Mouse (Mus musculus): Measurements from ENCODE around the gene Grwd1. TPM values are rescaled to one million over a fixed set of nuclear protein-coding genes. Genes with fewer than 3 reads are reported as not detected.

Gene Grwd1
- polyA plus RNA-seq, 1 experiment from 2014 or later, result 62.7 TPM

DNA sequence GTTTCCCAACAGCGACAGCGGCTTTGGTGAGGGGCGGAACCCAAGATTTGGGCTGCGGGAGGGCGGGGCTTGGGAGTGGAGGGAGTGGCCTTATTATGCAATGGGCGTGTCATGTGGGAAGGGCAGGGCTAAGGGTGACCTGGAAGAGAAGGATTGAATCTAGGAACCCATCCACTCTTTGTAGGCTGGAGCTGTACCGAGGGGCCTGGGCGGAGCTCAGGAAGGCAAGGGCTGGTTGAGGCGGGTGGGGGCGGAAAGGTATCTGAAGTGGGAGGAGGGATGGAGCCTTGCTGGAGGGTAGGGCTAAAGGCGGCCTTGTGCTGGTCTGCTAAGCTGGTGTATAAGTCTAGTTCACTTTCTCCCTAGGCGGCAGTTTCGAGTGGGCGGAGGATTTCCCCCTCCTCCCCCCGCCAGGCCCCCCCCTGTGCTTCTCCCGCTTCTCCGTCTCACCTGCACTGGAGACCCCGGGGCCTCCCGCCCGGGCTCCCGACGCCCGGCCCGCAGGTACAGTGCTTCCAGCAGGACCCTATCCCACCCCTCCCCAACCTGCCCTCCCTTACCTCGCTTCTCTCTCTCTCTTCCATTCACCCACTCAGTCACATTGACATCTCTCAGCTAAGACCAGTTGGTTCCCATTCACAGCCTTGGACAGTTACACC is 30.1 kb downstream of the Grwd1 start:
- no peaks in the 10 kb centered on the region for H3K9me3 ChIP-seq (ENCODE audit: control insufficient read depth, low read depth, low read length)
- 0 out of 2 replicates have a peak overlapping the region, but pooled peaks have one; percentile 21 for H3K27ac ChIP-seq (ENCODE audit: low read length)
- peak overlapping the region; percentile 41 for H3K4me2 ChIP-seq (replicated peaks; ENCODE audit: low read depth, low read length)
- ATAC-seq (ENCODE audit: insufficient number of reproducible peaks, insufficient read depth, low FRiP score, low read depth), result peak; percentile 62; the same call in 1 of the 2 replicates
- 19% methylated on average over 22 of the region's 25 CpGs for WGBS
- H3K27me3 ChIP-seq (ENCODE audit: control insufficient read depth, insufficient read depth, low read length), result peaks cover 8% of the 10 kb centered on the region; the same call in 1 of the 2 replicates
- peak overlapping the region; percentile 11; the same call in 1 of the 2 replicates for H3K4me3 ChIP-seq (ENCODE audit: low read depth, low read length)
- no peak overlapping the region for H3K9ac ChIP-seq (replicated peaks; ENCODE audit: low read depth, low read length)
- H3K4me1 ChIP-seq (ENCODE audit: control insufficient read depth, insufficient read depth, low read length), result peaks cover 16% of the 10 kb centered on the region; the same call in 1 of the 2 replicates
- no peaks in the 10 kb centered on the region for H3K36me3 ChIP-seq (ENCODE audit: control insufficient read depth, insufficient read depth, low read length)

DNA sequence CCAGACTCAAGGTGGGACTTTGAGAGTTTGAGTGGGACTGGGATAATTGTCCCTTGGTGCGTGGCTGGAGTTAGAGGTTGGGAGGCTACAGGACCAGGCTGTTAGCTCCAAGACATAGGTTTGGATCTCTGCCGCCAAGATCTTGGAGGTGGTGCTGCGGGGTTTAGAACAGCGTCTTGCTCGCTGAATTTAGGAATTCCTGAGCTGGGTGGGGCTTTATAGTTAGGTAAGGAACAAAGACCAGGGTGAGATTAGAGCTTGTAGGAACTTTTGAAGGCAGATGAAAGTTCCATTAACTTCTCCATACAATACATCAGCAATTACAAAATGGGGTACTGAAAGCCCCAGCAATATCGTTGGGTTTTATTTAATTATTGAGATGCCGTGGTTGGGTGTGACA is 30.7 kb downstream of the Grwd1 start:
- H3K4me2 ChIP-seq (replicated peaks; ENCODE audit: low read depth, low read length), result peak overlapping the region; percentile 41
- no peak overlapping the region for H3K9ac ChIP-seq (replicated peaks; ENCODE audit: low read depth, low read length)
- no peaks in the 10 kb centered on the region for H3K36me3 ChIP-seq (ENCODE audit: control insufficient read depth, insufficient read depth, low read length)
- WGBS, result 40% methylated on average over 7 of the region's 7 CpGs
- H3K27ac ChIP-seq (ENCODE audit: low read length), result no peak overlapping the region
- 0 out of 2 replicates have a peak overlapping the region, but pooled peaks have one; percentile 11 for H3K4me3 ChIP-seq (ENCODE audit: low read depth, low read length)
- H3K4me1 ChIP-seq (ENCODE audit: control insufficient read depth, insufficient read depth, low read length), result peaks cover 16% of the 10 kb centered on the region; the same call in 1 of the 2 replicates
- no peak for ATAC-seq (ENCODE audit: insufficient number of reproducible peaks, insufficient read depth, low FRiP score, low read depth)
- no peaks in the 10 kb centered on the region for H3K9me3 ChIP-seq (ENCODE audit: control insufficient read depth, low read depth, low read length)
- peaks cover 8% of the 10 kb centered on the region; the same call in 1 of the 2 replicates for H3K27me3 ChIP-seq (ENCODE audit: control insufficient read depth, insufficient read depth, low read length)

DNA sequence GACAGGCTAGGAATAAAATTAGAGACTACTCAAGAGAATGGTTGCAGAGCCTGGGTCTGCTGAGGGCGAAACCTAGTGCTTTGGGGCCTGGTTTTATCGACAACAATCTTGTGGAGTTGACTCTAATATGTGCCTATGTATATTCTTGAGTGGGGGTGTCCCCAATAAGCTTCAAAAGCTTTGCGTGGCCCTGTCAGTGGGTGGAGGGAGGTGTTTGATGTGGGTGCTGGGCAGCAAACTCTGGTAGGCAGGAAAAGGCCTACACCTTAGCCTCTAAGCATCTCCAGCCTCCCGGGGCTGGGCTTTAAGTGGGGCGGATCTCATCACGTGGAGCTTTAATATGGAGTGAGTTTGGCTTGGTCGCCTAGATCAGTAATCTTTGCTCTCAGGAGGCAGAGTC is 31.8 kb downstream of the Grwd1 start:
- Histone ChIP-seq H3K9ac (replicated peaks; ENCODE audit: low read depth, low read length) (no peak overlapping the region), H3K4me2 (replicated peaks; ENCODE audit: low read depth, low read length) (peak overlapping the region; percentile 73), H3K27me3 (ENCODE audit: control insufficient read depth, insufficient read depth, low read length) (peaks cover 8% of the 10 kb centered on the region; the same call in 1 of the 2 replicates), H3K36me3 (ENCODE audit: control insufficient read depth, insufficient read depth, low read length) (no peaks in the 10 kb centered on the region), H3K4me1 (ENCODE audit: control insufficient read depth, insufficient read depth, low read length) (peaks cover 16% of the 10 kb centered on the region; the same call in 1 of the 2 replicates), H3K4me3 (ENCODE audit: low read depth, low read length) (peak overlapping the region; percentile 40), H3K9me3 (ENCODE audit: control insufficient read depth, low read depth, low read length) (no peaks in the 10 kb centered on the region), H3K27ac (ENCODE audit: low read length) (no peak overlapping the region)
- WGBS, result 59% methylated on average over 7 of the region's 7 CpGs
- no peak for ATAC-seq (ENCODE audit: insufficient number of reproducible peaks, insufficient read depth, low FRiP score, low read depth)

DNA sequence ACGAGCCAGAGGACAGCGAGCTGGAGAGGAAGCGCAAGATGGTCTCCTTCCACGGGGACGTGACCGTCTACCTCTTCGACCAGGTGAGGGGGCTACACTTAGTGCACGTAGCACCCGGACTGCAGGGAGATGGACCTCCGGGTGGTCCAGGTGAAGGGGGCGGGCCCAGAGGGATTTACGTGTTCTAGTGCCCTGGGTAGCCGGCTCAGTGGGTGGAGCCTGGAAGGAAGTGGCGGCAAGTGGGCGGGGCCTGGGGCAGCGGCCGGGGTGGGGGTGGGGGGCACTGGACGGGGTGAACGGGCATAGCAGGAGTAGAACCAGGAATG is 32.3 kb downstream of the Grwd1 start:
- WGBS, result 2% methylated on average over 19 of the region's 19 CpGs
- Histone ChIP-seq H3K36me3 (ENCODE audit: control insufficient read depth, insufficient read depth, low read length) (no peaks in the 10 kb centered on the region), H3K4me3 (ENCODE audit: low read depth, low read length) (peak overlapping the region; percentile 40), H3K9me3 (ENCODE audit: control insufficient read depth, low read depth, low read length) (no peaks in the 10 kb centered on the region), H3K27me3 (ENCODE audit: control insufficient read depth, insufficient read depth, low read length) (peaks cover 8% of the 10 kb centered on the region; the same call in 1 of the 2 replicates), H3K27ac (ENCODE audit: low read length) (no peak overlapping the region), H3K4me2 (replicated peaks; ENCODE audit: low read depth, low read length) (peak overlapping the region; percentile 73), H3K9ac (replicated peaks; ENCODE audit: low read depth, low read length) (peak overlapping the region; percentile 28; the same call in 1 of the 2 replicates), H3K4me1 (ENCODE audit: control insufficient read depth, insufficient read depth, low read length) (peaks cover 16% of the 10 kb centered on the region; the same call in 1 of the 2 replicates)
- no peak for ATAC-seq (ENCODE audit: insufficient number of reproducible peaks, insufficient read depth, low FRiP score, low read depth)

DNA sequence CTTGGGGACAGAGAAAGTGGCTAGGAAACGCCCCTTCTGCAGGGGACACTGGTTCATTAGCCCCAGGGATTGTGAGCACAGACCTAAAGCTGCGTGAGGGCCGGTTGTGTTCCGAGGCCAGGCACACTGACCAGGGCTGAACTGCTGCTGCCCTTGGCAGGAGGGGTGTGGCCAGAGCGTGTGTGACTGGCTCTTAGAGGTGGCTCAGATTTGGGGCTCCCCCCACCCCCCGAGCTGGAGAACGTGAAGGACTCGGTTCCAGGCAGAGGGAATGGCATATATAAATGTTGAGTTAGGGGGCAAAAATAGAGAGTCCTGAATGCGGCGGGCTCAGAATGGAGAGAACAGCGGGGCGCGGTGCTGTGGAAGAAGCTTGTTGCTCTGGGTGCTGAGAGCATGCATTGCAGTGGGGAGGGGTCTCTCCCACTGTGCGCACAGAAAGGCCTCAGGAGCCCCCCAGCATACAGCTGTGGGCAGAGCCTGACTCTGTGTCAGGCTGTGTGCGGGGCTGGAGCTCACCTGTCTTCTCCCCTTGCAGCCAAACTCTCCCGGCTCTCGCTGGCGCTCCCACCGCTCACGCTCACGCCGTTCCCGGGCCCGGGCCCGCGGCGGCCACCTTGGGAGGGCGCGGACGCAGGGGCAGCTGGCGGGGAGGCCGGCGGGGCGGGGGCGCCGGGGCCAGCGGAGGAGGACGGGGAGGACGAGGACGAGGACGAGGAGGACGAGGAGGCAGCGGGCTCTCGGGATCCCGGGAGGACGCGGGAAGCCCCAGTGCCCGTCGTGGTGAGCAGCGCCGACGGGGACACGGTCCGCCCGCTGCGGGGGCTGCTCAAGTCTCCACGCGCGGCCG is 32.9 kb downstream of the Grwd1 start:
- ATAC-seq (ENCODE audit: insufficient number of reproducible peaks, insufficient read depth, low FRiP score, low read depth), result no peak
- 2% methylated on average over 59 of the region's 60 CpGs for WGBS
- H3K27me3 ChIP-seq (ENCODE audit: control insufficient read depth, insufficient read depth, low read length), result peaks cover 8% of the 10 kb centered on the region; the same call in 1 of the 2 replicates
- peak overlapping the region; percentile 73 for H3K4me2 ChIP-seq (replicated peaks; ENCODE audit: low read depth, low read length)
- no peak overlapping the region for H3K27ac ChIP-seq (ENCODE audit: low read length)
- peak overlapping the region; percentile 40 for H3K4me3 ChIP-seq (ENCODE audit: low read depth, low read length)
- no peaks in the 10 kb centered on the region for H3K9me3 ChIP-seq (ENCODE audit: control insufficient read depth, low read depth, low read length)
- peaks cover 16% of the 10 kb centered on the region; the same call in 1 of the 2 replicates for H3K4me1 ChIP-seq (ENCODE audit: control insufficient read depth, insufficient read depth, low read length)
- H3K36me3 ChIP-seq (ENCODE audit: control insufficient read depth, insufficient read depth, low read length), result no peaks in the 10 kb centered on the region; the same call in 1 of the 2 replicates
- peak overlapping the region; percentile 28; the same call in 1 of the 2 replicates for H3K9ac ChIP-seq (replicated peaks; ENCODE audit: low read depth, low read length)

DNA sequence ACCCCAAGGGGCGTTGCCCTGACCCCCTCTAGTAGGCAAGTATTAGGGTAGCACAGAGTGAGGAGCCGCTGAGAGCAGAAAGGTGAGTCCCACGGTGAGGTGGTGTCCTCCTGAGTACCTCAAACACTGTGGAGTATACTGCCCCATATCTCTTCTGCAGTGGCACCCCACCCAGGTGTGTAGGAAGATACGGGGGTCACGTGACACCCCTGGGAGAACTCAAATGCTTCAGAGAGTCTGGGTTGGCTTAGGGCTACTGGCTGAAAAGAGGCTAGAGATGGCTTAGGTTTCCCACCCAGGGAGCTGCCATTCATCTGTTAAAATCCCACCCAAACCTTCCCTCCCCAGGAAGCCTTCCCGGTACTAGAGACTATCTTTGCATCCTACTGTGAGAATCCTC is 33.8 kb downstream of the Grwd1 start:
- Histone ChIP-seq H3K9ac (replicated peaks; ENCODE audit: low read depth, low read length) (no peak overlapping the region), H3K4me2 (replicated peaks; ENCODE audit: low read depth, low read length) (0 out of 2 replicates have a peak overlapping the region, but pooled peaks have one; percentile 73), H3K4me3 (ENCODE audit: low read depth, low read length) (no peak overlapping the region), H3K27me3 (ENCODE audit: control insufficient read depth, insufficient read depth, low read length) (peaks cover 8% of the 10 kb centered on the region; the same call in 1 of the 2 replicates), H3K9me3 (ENCODE audit: control insufficient read depth, low read depth, low read length) (no peaks in the 10 kb centered on the region), H3K4me1 (ENCODE audit: control insufficient read depth, insufficient read depth, low read length) (peaks cover 16% of the 10 kb centered on the region; the same call in 1 of the 2 replicates), H3K27ac (ENCODE audit: low read length) (no peak overlapping the region), H3K36me3 (ENCODE audit: control insufficient read depth, insufficient read depth, low read length) (no peaks in the 10 kb centered on the region; the same call in 1 of the 2 replicates)
- WGBS, result 48% methylated on average over 6 of the region's 6 CpGs
- ATAC-seq (ENCODE audit: insufficient number of reproducible peaks, insufficient read depth, low FRiP score, low read depth), result no peak

DNA sequence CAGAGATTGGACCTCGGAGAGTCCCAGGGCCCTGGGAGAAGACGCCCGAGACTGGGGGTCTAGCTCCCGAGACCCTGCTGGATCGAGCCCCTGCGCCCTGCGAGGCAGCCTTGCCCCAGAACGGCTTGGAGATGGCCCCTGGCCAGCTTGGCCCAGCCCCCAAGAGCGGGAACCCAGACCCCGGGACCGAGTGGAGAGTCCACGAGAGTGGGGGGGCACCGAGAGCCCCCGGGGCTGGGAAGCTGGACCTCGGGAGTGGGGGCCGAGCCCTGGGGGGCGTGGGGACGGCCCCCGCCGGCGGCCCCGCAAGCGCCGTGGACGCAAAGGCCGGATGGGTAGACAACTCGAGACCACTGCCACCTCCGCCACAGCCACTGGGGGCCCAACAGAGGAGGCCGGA is 35.8 kb downstream of the Grwd1 start:
- Histone ChIP-seq H3K36me3 (ENCODE audit: control insufficient read depth, insufficient read depth, low read length) (peaks cover under 1% of the 10 kb centered on the region; the same call in 1 of the 2 replicates), H3K27ac (ENCODE audit: low read length) (no peak overlapping the region), H3K4me1 (ENCODE audit: control insufficient read depth, insufficient read depth, low read length) (peaks cover 9% of the 10 kb centered on the region; the same call in 1 of the 2 replicates), H3K9me3 (ENCODE audit: control insufficient read depth, low read depth, low read length) (no peaks in the 10 kb centered on the region), H3K4me2 (replicated peaks; ENCODE audit: low read depth, low read length) (no peak overlapping the region), H3K9ac (replicated peaks; ENCODE audit: low read depth, low read length) (no peak overlapping the region), H3K4me3 (ENCODE audit: low read depth, low read length) (no peak overlapping the region), H3K27me3 (ENCODE audit: control insufficient read depth, insufficient read depth, low read length) (peaks cover 8% of the 10 kb centered on the region; the same call in 1 of the 2 replicates)
- ATAC-seq (ENCODE audit: insufficient number of reproducible peaks, insufficient read depth, low FRiP score, low read depth), result no peak
- WGBS, result 96% methylated on average over 26 of the region's 29 CpGs

DNA sequence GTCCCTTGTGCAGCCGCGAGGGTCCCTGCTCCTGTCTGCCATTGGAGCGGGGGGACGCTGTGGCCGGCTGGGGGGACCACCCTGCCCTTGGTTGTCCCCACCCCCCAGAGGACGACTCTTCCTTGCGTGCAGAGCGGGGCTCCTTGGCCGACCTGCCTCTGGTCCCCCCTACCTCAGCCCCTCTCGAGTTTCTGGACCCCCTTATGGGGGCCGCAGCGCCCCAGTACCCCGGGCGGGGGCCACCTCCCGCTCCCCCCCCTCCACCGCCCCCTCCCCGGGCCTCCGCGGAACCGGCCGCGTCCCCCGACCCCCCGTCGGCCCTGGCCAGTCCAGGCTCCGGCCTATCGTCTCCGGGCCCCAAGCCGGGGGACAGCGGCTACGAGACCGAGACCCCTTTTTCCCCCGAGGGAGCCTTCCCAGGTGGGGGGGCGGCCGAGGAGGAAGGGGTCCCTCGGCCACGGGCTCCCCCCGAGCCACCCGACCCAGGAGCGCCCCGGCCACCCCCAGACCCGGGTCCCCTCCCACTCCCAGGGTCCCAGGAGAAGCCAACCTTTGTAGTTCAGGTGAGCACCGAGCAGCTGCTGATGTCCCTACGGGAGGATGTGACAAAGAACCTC is 36.7 kb downstream of the Grwd1 start:
- Histone ChIP-seq H3K4me3 (ENCODE audit: low read depth, low read length) (no peak overlapping the region), H3K36me3 (ENCODE audit: control insufficient read depth, insufficient read depth, low read length) (peaks cover 9% of the 10 kb centered on the region), H3K27me3 (ENCODE audit: control insufficient read depth, insufficient read depth, low read length) (peaks cover 8% of the 10 kb centered on the region; the same call in 1 of the 2 replicates), H3K4me1 (ENCODE audit: control insufficient read depth, insufficient read depth, low read length) (peaks cover 8% of the 10 kb centered on the region; the same call in 1 of the 2 replicates), H3K27ac (ENCODE audit: low read length) (no peak overlapping the region), H3K4me2 (replicated peaks; ENCODE audit: low read depth, low read length) (no peak overlapping the region), H3K9ac (replicated peaks; ENCODE audit: low read depth, low read length) (no peak overlapping the region), H3K9me3 (ENCODE audit: control insufficient read depth, low read depth, low read length) (no peaks in the 10 kb centered on the region)
- WGBS, result 87% methylated on average over 40 of the region's 44 CpGs
- no peak for ATAC-seq (ENCODE audit: insufficient number of reproducible peaks, insufficient read depth, low FRiP score, low read depth)

Measured in stomach, embryonic 14.5 days (tissue).